Mouse (Mus musculus): ENCODE results near the gene Acsl1.
"Not testable (repeated sequence)": the region's sequence is repeated elsewhere in the genome, so short reads cannot be mapped to it uniquely, and the experiment has no call there.

Acsl1 gene

GRCm38 (mm10) chr8:46566914-46567529 is 96.2 kb downstream of the Acsl1 start:
- no peak for DNase-seq

- no peak for DNase-seq
Observed at GRCm38 (mm10) chr8:46567946-46568345, 97.1 kb downstream of the Acsl1 start.

GRCm38 (mm10) chr8:46568942-46569341 is 98.1 kb downstream of the Acsl1 start:
- DNase-seq: no peak

- no peak for DNase-seq
Observed at GRCm38 (mm10) chr8:46569659-46570441, 99.0 kb downstream of the Acsl1 start.

- DNase-seq: no peak
Observed at GRCm38 (mm10) chr8:46570673-46571072, 99.8 kb downstream of the Acsl1 start.

- DNase-seq: no peak
Observed at GRCm38 (mm10) chr8:46573446-46573845, 102.6 kb downstream of the Acsl1 start.

- DNase-seq: no peak
Observed at GRCm38 (mm10) chr8:46573964-46574363, 103.1 kb downstream of the Acsl1 start.

- no peak for DNase-seq
Observed at GRCm38 (mm10) chr8:46578794-46579193, 108.0 kb downstream of the Acsl1 start.

GRCm38 (mm10) chr8:46584328-46584727 is 113.5 kb downstream of the Acsl1 start:
- not testable (repeated sequence) for DNase-seq

- no peak for DNase-seq
Observed at GRCm38 (mm10) chr8:46585576-46585975, 114.7 kb downstream of the Acsl1 start.

All from cerebellum, adult 11 months (tissue).